Mouse (Mus musculus) embryo, embryonic 11.5 days (tissue): ENCODE data around the gene Enox1.

Experiments
- DNase-seq: peaks from one replicate; pipeline ENCODE4 v3.0.0-alpha.2; 2012; ENCODE audit warnings: low read depth, low spot score

The Enox1 gene

DNA sequence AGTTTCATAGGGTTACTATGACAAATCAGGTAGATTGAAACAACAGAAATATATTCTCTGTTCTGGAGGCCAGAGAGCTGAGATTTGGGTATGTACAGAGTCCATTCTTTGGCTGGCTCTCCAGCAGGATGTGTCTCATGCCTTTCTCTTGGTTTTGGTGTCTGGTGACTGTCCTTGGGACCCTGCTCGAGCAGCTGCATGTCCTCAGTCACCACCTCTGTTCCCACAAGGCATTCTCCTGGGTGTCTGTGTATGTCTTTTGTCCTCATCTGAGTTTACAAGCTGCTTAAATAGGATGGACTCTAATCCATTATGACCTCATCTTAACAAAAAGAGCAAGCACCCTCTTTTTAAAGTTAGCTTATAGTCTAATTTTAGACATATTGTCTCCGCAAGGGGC lies 410.6 kb downstream of the Enox1 start:
- DNase-seq = no peak

DNA sequence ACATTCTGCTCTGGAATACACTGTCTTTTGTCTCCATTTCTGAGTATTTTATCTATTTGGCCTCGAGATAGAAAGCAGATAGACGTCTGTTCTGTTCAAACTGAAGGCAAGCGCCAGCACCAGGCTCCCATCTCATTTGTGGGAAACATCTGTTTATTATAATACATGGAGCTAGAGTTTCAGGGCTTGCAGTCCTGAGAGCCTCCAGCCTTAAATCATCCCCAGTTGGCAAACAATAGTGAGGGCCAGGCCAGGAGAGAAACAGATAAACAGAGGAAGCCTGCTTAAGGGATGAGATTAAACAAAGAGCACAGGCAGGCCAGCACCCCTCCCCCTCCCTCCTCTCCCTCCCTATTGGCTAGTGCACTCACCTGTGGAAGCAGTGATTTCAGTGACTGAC lies 417.9 kb downstream of the Enox1 start:
- no peak for DNase-seq

DNA sequence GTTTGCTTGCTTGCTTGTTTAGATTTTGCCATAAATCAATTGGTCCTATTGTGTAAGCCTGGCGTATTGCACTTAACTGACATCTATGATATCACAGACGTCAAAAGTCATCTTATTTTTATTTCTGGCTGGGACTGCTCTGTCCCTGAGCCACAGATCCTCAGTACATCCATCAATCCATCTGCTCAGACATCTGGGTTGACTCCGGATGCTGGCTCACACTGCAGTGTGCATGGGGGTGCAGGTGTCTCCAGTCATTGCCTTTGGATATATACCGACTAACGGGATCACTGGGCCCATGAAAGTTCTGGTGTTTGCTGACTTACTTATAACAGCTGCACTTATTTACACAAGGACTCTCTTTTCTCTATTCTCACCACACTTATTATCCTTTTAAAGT lies 419.8 kb downstream of the Enox1 start:
- no peak for DNase-seq

DNA sequence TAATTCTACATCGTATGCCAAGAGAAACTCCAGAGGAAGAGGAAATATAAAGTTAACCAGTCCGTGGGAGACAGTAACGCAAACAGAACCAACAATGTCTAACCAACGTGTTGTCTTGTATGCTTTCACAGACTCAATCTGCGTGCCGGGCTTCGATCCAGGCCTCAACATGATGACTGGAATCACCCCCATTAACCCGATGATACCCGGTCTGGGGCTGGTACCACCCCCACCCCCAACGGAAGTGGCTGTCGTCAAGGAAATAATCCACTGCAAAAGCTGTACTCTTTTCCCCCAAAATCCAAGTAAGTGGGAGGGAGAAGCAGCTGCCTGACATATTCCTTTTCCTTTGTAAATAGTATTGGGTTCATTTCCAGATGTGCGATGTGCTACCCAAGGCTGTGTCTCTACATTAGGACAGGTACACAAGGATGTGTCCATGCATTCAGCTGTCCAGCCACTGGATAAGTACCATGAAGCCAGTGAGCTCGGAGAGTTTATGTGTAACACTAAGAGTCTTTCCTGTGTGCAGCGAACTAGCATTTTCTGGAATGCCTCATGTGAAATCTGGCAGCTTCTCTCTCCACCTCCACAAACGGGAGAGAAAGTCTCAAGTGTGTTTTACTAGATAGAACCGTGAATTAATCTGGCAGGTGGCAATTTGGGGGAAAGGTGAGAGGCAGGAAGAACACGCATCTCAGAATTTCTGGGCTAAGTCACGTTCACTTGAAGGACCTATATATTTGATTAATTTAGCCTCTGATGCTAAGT lies 421.1 kb downstream of the Enox1 start:
- no peak for DNase-seq

DNA sequence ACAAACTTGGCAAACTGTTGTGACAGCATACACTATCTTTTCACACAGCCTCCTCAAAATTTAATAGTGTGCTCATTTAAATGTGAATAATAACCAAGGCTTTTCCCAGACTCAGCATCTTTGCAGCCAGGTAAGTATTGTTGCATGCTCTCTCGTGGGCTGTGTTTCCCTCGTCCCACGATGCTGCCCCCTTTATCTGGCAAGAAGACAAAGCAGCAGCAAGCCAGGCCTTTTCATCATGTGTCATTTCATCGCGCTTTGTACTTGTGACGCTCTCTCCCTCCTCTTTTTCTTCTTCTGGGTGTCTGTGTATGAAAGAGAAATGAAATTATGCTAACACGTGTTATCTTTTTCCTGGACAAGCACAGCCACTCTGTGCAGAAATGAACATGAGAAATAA lies 421.8 kb downstream of the Enox1 start:
- no peak for DNase-seq

DNA sequence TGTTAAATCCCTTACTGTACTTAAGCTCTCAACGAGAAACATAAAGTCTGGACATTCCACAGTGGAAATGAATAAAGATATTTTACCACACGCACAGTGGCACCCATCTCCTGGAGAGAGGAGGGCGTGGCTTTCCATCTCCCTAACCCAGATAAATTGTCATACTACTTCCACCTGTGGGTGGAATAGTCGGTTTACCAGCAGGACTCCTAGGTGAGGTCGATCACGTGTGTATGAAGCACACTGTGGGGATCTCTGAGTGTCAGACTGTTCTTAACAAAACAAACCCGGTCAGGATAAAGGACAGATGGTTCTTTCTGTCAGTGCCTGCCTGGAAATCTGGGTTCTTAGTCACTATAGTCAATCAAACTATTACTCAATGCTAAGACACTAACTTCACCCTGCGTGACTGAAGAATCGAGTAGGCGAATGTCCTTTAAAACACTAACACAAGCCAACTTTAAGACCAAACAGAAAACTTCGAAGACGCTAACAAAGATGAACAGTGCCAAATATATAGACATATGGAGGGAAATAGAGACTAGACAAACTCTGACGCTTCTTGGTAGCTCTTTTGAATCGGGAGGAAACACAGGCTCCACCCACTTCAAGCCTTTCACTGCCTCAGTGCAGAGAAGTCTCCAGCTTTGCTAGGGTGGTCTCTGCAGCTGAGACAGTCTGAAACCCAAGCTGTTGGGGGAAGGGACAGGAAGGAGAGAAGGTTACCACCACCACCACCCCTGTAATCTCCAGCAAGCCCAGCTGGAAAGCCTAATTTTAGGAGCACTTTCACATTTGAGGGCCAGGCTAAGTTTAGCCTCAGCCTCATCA lies 423.8 kb downstream of the Enox1 start:
- DNase-seq = no peak

DNA sequence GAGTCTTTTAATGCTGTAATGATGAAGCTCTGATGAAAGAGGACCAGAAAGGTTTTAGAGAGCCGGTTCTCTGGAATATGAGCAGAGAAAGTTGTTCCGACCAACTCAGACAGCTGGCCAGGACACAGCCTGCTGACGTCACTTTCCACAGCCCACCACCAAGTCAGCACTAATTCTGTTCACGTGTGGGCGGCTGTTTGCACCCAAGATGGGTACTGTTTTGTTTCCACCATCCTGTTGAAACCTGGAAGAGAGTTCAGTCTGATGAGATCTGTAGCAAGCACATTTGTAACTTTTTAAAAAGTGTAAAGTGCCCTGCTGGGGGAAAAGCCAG lies 424.3 kb downstream of the Enox1 start:
- no peak for DNase-seq

DNA sequence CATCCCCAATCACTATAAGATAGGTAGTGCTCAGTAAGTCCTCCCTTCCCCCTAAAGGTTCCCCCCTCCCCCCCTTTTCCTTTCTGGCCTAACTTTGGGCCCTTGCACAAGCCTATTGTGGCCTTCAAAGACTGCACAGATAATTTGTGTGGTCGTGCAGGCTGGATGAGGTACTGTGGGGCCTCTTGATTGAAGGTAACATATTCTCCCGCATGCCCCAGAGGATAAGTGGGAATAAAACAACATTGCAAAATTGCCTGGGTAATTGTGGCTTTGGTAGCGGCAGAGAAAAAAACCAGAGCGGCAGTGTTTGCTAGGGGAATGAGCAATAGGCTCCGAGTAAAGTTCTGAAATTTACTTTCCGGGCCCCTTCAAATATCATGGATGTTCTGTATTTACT lies 425.1 kb downstream of the Enox1 start:
- no peak for DNase-seq

DNA sequence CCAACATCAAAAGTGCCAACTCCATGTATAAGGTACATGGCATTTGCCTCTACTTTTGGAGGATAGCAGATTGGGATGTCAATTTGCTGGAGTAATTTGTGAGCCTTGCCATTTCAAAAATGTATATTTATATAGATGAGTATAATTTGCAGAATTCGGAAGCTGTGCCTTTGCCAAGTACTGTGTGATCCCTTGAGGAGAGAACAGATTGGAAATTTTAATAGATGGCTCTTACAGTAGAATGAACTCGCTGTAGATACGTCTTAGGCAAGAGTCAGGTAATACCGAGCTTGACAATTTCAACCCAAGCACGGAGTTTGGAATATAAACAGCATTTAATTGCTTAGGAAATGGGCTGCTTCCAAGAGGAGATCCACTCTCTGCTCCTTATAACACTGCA lies 427.9 kb downstream of the Enox1 start:
- no peak for DNase-seq

DNA sequence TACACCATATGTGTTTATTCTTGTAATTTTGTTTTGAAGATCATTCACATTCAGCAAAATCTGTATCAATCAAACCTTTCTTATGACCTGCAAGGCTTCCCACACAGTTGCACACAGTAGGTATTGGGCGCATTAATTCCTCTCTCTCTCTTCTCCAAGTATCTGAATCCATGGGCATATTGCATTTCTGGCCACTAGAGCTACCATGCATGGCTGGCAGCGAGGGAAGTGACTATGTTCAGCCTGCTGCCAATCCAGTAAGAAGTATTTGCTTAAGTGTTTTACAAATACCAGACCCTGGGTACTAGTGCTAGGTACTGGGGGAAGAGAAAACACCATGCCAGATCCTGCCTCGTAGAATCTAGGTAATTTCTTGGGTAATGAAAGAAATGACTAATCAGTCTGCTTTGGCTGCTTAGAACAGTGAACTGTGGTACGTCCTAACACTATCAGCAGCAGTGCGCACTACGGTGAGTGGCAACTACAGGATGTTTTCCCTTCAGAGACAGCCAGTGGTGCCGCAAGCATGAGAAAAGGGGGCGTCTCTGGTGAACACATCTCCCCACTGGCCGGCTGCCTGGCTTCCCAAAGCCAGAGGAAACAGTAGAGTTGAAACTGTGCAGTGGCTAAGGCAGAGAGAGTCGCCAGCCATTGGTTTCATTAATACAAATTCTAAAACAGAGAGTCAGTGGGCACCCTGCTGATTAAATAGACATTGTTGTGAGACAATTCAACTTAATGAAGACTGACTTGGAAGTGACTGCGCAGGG lies 428.7 kb downstream of the Enox1 start:
- no peak for DNase-seq

DNA sequence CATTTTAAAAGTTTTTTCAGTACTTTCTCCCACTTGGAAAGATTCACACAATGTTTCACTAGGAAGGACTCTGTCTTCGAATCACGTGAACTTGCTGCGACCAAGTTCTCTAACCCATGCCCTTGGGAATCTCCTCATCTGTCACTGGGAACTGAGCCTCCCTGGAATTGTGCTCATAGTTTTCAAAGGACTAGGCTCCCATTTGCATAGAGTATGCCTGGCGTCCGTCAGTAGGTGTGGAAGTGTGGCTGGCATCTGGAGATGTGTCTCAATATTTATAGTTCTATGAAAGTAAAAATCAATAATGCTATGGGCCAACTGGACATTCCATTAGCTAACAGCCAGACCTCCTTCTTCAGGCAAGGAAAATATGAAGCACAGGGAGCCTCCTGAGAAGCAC lies 429.5 kb downstream of the Enox1 start:
- no peak for DNase-seq

DNA sequence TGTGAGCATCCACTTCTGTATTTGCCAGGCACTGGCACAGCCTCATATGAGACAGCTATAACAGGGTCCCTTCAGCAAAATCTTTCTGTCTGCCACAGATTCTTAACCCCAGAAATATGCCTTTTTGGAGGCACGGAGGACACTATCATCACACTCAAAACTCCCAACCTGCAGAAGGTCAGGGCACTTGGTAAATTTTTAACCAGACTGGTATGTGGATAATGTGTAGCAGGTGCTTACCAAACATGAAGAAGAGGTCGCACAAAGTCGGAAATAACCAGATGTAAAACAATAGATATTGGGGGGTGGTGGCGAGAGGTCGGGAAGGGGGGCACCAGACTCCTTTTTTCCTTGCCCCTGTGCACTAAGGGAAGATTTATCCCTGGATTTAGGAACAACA lies 430.6 kb downstream of the Enox1 start:
- no peak for DNase-seq

DNA sequence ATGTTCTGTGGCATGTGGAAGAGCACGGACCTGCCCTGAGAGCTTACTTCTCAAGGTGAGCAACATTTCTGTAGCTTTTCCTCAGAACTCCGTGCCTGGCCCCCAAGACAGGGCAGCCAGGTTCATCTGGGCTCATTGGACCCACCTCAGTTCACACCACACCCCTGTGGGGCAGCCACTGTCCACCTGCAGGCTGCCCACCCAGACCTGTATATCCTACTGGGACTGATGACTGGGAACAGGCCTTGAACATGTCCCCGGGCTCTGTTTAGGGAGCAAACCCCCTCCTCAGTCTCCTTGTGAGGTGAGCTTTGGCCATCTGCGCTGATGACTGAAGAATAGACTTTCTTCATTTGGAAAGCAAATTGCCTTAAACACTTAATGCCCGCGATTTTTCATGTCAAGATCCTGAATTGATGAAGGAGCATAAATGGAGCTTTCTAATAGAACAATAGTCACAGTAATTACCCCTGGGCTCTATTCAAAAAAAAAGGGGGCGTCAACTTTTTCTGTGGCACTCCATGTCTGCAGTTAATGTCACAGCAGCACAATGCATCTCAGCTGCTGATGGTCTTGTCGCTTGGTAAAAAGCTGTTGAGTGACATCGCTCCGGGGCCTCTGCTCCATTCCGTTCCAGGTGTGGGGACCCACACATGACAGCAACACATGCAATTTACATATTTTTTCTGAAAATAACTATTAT lies 436.7 kb downstream of the Enox1 start:
- no peak for DNase-seq

DNA sequence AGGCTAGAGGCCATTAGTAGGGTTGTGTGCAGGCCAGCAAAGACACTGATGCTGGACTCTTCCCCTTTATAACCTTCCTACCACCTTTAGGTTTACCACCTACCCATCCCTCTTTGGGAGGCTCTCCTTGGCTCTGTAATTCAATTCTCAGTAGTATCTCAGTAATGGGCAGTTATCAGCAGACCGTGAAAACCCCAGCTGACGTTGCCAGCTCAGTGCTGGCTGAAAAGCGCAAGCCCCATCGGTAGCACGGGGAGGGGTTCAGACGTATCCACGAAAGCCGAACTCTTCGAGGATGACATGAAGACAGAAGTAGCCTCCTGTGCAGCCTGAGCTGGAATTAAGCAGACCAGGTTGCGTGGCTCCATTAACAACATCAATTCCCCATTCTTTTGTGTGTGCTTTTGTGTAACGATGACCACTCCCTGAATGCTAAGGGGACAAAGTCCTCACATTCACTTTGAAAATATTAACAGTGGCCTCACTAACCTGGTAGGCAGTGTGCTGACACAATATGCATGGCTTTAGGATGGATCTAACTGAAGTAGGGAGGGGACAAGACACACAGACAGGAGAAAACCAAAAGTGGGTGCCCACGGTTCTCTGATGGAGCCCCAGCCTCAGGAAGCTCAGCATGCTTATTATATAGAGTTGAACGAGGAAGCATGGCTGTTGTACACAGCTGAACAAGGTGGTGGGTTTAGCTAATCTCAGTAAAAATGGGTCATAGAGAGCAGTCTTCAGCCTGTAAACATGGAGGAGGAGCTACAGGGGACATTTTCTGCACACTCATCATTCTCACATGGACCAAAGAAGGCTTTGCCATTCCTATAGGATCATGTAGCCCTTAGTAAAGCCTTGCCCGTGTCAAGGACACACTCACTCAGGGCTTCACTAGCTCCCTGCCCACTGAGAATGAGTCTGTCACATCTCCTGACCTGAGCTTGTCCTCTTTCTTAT lies 439.9 kb downstream of the Enox1 start:
- no peak for DNase-seq

DNA sequence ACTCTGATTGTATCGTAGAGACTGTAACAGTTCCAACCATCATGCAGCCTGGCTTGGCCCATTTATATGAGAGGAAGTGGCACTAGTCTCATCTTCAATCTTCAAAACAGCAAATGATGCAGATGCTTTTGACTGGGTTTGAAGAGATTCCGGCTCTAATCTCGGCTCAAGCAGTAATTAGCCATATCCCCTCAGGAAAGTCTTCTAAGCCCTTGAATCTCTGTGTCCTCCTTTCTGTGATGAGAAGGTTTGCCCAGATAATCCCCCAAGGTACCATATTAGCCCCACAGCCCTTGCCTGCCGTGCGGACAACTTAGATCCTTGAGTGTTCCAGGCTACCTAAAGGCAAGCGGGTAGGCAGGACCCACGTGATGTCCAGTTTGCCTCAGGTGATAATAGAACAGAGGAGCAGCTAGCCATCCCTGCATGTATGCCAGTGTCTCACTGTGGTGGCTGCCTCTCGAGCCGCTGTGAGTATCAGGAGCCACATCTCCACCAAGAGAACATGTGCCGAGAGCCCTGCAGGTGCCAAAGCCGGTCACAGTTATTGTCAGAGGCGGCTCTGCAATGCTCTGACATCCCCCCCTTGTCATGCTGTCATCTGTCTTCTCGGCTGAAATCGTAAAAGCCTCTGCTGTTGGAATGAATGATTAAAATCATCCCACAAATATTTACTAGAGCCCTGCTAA lies 442.6 kb downstream of the Enox1 start:
- DNase-seq = no peak

DNA sequence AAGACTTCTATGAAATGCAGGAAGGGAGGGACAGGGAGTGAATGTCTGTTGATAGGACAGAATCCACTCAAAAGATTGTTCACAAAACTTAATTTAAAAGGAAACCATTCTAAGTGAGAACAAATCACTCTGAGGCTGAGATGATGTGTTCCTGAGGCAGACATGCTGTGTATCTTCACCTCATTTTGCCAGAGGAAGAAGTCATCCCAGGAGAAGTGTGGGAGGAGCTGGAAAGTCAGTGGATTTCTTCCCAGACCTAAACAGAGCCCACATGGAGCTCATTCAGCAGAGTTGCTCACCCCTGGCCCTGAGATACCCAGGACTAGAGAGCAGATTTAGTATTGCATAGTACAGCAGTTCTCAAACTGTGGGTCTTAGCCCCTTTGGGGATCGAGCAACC lies 444.2 kb downstream of the Enox1 start:
- no peak for DNase-seq

DNA sequence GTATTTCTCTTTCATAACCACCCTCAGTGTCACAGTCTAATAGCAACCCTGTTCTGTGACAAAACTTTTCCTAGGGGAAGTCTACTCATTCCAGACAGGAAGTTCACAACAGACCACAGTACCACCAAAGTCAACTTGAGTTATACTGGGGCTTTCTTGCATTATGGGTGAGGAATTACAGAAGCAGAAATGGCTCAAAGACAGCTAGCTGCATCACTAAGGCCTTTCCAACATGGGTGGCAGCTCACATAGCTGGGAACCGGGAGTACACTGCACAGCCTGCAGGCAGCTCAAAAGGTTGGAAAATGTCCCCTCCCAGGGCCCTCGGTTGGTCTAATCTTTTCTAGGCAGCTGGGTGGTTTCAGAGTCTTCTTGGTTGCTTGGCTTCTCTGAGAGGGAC lies 444.9 kb downstream of the Enox1 start:
- DNase-seq = no peak

DNA sequence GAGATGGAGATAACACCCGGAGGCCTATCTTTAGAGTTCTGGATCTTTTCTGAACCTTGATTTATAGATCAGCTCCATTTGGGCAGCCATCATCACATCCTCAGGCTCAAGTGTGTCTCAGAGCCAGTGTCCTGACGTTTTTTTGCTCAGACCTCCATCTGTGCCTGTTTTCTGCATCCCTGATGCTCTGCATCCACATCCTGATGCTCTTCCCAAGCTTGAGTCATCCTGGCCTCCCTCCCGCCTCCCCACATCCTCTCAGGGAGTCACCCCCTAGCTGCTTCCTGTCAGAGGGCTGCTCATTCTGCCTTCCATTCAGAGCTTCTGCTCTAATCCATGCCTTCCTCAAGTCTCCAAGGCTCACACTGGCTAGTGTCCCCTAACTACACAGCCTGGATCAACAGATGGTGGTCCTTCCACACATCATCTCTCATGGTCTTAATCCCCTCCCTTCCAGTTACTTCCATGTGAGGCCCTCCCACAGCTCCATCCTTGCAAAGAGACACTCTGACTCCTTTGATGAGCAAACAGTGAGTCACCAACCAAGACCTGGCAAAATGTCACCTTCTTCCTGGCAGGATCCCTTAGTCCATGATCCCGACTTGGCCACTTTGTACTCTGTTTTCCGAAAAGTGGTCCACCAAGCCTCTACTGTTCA lies 451.7 kb downstream of the Enox1 start:
- DNase-seq = no peak

DNA sequence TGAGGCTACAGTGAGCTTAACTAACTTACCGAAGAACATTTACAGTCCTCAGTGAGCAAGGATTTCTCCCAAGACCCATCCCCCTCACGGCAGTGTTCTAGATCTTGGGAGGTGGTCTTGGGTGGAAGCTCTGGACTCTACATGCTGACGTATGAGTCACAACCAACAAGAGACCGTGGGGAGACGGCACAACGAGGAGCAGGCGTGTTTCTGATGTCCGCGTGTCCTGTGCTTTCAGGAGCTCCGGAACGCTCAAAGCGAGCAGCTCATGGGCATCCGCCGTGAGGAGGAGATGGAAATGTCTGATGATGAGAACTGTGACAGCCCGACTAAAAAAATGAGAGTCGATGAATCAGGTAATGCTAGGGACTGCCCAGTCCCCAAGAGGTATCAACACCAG lies 458.6 kb downstream of the Enox1 start:
- no peak for DNase-seq

DNA sequence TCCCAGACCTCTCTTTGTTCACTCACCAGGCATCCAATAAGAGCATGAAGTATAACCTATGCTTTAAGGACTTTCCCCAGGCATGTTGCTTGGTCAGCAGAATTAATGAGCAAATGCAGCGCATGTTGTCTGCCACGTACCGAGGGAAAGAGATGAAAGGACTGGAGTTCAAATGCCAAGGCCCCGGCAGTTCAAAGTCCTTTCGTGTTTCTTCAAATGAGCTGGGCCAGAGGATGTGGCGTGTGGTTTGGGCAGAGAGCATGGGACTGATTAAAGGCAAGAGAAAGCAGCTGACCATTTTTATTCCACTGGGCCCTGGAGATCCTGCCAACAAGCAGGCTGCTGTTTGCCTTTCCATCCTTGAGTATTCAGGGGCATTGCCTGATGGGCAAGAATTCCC lies 460.7 kb downstream of the Enox1 start:
- DNase-seq = no peak
